Mouse (Mus musculus): ENCODE measurements at regions not wholly inside any gene's neighbourhood (a gene's known extent, or its start where the extent isn't known, plus 50 kb on each side); places are given as distances from the start of the nearest gene placed in this dataset.
A peak's percentile ranks its signal among the peaks of the same experiment; 100 is the strongest.
"Not testable (repeated sequence)": the region's sequence is repeated elsewhere in the genome, so short reads cannot be mapped to it uniquely, and the experiment has no call there.

DNA sequence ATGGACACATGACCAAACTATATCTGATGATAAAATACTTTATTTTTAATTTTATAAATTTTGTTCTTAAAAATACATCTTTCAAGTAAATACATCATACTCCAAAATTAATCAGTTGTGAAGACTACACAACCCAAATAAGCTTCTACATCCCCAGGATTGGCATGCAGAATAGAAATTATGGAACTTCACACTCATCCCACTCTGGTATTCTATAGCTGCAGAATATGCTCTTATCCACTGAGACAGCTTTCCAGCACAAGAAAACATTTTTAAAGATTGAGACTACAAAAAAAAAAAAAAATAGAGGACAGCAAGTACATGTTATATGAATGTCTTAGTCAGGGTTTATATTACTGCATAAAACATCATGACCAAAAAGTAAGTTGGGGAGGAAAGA is 94.4 kb downstream of the Gm11232 start:
- no peak for DNase-seq

DNA sequence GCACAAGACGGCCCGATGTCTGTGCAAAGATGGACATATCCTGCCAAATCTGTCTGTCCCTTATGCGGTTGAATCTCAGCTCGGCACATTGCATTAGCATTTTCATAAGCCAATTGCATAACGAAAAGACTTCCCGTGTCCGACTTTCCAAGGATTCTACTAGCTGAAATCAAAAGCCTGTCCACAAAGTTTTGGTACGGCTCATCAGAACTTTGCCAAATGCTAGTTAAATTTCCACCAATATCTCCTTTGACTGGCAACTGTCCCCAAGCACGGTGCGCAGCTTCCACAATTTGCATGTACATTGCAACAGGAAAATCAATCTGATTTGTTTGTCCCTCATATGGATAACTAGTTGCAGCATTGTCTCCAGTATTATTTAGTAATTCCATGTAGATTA is 117.2 kb downstream of the Gm11232 start:
- DNase-seq = no peak

DNA sequence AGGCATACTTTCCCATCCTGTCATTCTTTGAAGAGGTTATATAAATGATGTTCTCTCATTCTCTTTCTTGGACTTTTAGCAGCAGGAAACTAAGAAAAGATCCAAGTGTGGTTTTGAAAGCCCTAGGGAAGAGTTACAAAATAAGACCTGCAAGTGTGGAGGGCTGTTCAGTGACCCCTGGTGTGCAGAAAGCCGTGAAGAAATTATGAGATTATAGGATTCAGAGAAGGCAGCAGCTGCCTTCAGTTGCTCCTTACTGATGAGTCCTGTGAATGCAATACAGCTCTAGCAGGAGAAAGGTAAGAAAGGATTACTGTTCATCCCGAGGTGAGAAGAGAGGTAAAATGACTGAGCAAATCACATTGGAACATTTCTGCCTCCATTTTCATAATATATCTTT is 130.7 kb downstream of the Gm11232 start:
- no peak for DNase-seq

DNA sequence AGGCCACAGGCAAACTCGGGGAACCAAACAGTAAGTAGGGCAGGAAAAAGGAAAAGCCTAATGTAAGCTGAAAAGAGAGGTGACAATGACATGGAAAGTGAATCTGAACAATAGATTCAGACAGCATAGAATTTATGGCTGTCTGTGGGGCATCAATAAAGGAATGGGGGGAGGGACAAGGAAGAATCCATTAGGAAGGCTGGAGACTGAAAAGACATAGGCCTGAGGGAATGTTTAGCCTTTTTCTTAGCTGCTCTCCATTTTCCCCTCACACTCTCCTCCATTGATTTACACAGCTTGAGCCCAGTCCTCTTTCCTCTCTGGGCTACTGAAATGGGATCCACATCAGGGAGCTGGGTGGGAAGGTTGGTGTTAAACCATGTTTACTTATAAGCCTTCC is 131.1 kb downstream of the Gm11232 start:
- no peak for DNase-seq

DNA sequence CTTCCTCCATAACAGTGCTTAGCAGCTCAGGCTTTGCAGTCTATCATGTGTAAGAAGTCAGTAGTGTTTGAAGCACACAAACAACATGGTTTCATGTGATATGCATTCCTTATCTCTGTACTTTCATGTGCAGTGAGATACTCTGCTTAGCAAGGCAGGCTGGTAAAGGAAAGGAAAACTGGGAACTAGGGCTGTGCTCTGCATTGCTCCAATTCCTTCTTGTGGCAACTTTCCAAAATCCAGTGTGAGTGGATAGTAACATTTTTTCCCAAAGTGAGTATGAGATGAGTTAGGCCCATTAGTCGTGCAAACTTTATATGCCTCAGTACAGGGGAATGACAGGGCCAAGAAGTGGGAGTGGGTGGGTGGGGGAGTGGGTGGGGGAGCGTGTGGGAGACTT is 133.0 kb downstream of the Gm11232 start:
- DNase-seq = no peak

DNA sequence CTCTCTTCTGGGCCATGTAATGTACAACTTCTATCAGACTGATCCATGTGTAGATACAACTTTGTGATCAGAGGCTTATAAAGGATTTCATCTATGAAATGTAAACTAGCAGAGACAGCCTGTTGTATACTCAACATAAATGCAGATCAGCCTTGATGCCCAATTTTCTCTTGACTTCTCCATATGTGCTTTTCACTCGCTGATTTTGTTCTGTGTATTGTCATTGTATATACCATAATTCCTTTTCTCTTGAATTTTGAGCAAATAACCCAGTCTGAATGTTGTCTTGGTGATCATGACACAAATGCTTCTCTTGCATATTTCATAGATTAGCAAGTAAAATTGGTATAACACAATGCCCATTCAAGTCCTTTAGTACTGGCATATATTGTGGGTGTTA is 144.0 kb downstream of the Gm11232 start:
- no peak for DNase-seq

DNA sequence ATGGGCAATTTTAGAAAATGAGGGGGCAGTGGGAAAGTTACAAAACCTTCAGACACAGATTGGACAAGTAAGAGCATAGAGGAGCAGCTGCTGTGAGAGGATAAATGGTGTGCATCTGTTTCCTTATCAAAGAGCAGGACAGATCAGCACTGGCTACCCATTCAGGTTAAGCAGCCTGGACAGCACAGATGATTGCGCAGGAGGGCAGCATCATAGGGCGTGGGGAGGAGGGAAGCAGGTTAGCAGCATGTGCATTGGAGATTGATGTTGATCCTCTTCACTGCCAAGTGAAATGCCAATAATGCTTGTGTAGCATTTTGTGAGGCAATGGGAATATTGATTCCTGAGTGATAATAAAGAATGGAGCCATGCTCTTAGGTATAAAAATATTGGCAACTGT is 171.9 kb downstream of the Gm11232 start:
- no peak for DNase-seq

DNA sequence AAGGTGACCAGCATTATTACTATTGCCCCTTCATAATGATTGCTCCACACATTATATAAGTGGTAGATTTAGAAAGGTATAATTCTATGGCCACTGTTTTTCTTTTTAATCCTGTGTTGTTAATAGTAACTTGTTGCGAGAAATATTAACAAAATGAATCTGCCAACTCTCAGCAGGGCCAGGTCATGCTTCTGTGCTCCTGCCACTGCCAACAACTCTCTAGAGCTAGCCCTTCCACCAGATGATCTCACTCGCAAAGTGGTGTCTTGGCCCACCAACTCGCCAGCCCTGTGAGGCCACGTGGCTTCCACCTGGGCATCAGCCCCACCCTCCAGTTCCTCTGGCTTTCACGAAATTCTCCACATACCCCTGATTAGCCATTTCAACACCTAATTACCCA is 197.1 kb downstream of the Gm11232 start:
- DNase-seq = no peak

DNA sequence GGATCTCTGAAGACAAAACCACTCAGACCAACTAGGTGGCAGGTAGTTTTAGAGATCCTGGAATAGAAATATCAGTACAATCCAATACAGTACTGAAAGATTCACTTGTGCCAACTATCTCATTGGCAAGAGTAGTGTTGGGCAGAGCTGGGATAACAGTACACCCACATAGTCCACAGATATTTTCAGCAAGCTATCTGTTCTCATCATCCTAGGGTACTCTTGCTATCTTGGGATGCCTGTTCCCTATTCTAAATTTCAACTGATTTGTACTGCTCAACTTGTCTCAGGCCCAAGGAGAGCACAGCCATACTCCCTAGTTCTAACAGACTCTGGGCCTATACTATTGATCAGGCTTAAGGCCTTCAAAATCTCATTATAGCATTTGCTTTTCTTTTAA is 218.6 kb downstream of the Gm11232 start:
- no peak for DNase-seq

DNA sequence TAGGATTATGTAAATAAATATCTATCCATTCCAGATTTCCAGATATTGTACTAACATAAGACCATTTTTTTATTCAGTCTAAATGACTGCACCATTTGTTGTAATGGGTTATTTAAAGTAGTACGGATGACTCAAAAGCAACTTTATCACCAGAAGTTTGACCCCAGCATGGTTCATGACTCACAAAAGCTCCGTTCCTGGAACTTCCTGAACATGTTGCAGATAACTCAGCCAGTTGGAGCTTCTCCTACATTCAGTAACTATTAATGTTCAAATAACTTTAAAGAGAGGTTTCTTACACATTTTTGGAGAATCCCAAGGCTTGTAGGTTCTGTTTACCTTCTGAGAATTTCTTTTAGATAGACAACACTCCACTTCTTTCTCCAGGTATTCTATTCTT is 219.8 kb downstream of the Gm11232 start:
- DNase-seq = peak; percentile 4

DNA sequence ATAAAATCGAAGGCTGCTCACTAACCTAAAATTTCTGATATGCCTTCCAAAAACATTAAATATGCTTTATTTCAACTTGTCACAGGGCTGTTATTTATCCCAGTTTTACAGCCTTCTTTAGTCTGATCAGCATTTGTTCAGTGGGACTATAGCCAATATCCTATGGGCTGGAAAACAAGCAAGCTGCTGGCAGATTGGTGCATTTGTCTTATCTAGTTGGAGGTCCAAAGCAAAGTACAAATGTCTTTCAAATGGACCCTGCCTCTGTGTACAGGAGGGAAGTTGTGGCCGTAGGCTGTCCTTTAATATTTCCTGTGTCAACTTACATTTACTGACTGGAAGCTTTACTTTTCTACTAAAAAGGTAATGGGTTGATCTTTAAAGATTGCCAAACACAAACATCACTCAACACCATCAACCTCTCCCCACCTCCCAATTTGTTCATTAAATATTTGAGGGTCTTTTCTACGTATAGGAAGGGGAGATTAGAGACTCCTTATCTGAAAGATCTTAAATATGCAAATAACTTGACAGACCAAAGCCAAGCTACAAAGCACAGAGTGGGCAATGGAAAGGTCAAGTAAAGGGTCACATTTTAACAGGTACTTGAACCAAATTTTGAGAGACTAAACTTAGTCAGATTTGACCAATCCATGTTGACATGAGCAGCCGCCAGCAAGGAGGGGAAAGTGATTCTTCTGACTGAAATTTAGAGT is 233.4 kb downstream of the Gm11232 start:
- DNase-seq = no peak

DNA sequence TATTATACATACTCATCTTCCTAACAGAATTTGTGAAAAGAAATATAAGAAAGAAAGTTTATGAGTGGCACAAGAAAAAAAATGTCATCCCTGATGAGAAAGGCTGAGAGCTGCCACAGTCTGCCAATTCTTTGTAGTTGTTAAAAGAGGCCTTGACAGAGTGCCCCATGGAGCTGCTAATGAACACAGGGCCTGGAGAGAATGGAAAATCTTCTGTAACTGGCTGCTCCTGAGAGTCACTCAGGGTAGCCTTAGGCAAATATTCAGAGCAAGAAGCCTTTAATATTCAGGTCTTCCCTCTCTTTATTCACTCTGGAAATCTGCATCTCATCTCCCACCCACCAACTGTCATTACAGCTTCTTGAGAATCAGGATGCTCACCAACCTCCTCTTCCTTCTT is 237.0 kb downstream of the Gm11232 start:
- DNase-seq = no peak

DNA sequence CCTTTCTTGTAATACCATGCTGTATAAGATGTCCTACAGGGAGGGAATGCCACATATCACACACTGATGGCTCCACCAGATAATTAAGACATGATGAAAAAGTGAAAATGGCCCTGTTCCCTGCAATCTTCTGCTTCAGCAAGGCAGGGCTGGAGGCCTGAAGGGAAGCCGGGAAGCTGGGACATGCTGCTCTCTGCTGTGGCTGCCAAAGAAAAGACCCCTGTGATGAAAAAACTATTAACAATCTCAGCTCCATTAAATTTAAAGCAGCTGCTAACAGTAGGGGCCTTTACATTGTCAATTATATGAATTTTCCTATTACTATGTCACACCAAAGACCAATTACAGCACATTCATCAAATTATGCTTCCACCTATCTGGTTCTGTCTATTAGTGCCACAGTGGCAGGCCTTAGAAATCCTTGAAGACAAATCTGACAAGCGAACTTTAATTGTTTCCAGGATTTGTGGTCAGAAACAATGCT is 239.8 kb downstream of the Gm11232 start:
- no peak for DNase-seq

DNA sequence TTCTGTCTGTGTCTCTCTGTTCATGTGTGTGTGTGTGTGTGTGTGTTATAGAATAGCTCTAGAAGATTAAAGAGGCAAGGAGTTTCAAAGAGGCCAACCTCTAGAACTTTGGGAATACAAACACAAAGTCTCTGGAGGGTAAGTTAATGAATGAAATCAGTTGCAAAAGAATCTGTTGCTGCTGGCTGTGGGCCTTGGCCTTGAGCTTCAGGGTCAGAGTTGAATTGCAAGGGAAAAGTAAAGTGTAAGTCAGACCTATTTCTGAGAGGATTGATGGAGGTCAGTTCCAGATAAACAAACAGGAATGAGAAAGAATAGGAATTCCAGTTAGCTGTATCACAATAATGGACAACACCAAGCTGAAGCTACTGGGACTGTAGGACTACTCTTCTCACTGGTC is 250.9 kb downstream of the Gm11232 start:
- DNase-seq = peak; percentile 73

DNA sequence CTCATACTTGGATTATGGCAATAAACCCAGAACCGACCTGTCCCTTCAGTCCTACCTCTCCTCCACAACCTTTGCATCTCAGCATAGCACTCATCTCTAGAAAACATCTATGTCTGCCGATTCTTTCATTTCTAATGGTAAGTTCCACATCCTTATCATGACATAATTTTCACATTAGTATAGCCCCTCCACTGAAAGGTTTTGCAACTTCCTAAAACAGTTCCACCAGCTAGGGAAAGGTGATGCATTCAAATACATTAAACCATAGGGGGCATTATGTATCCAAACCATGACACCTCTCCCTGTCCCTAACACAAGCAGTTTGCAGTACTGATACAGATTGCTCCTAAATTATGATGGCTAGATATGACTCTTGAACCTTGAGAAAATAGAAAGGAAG is 268.0 kb downstream of the Gm11232 start:
- no peak for DNase-seq

DNA sequence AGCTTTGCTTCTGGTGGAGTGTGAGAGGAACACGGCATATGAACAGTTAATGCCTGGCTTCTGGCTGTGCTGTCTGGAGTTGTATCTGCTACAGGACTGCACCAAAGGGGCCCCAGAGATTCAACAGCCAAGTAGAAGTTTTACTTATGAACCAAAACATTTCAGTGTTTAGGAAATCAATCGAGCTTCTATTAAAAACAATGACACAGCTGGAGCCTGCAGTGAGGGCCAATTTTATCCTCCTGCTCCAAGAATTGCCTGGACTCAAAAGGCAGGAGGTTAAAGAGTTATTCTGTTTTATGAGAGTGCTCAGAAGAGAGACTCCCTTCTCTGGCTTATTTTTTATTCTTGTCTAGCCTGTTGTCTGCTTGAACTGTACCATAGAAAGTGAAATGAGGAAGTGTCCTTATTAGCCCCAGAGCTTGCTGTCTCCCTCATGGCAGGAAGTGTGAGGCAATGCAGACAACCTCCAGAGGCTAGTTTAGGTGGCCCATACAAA is 269.1 kb downstream of the Gm11232 start:
- no peak for DNase-seq

DNA sequence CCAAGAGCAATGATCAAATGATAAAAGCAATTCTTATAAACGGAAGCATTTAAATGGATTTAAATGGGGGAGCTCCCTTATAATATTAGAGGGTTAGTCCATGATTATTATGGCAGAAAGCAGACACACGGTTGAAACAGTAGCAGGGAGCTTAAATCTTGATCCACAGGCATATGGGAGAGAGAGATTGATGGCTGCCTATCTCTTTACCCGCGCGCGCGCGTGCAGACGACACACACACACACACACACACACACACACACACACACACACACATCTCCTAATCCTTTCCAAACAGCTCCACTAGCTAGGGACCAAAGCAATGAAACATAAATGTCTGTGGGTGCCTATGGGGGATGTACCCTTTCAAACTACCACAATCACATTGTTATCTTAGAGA is 269.7 kb downstream of the Gm11232 start:
- no peak for DNase-seq

DNA sequence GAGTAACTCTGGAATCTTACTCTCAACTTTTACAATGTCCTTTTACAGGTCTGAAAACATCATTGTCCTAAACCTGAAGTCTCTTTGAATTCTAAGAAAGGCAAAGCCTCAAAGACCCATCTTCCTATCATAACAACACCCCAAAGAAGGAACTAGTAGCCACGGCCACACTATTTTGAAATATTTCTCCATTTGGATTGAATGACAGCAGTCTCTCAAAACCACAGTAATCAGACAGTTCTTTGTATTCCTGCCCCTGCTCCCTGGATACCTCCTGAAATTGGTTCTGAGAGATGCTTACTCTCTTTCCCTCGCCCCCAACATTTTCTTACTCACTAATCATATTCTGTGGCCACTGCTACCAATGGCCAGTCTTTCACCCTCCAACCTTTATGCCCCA is 276.8 kb downstream of the Gm11232 start:
- no peak for DNase-seq

DNA sequence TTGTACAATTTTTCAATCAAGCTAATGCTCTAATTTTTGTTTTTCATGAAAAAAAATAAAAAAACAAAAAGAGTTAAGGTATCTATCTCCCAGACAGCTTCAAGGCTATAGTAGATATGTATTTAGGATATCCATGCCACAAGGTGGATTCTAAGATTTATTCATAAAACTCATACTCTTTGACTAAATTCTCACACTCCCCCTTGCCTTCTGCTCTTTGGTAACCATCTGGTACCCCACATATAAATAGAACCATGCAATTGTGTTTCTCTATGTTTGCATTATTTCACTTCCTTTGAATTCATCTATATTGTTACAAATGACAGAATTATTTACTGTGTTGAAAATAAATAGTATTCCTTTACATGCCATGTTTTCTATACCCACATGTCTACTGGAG is 287.2 kb downstream of the Gm11232 start:
- DNase-seq = no peak

DNA sequence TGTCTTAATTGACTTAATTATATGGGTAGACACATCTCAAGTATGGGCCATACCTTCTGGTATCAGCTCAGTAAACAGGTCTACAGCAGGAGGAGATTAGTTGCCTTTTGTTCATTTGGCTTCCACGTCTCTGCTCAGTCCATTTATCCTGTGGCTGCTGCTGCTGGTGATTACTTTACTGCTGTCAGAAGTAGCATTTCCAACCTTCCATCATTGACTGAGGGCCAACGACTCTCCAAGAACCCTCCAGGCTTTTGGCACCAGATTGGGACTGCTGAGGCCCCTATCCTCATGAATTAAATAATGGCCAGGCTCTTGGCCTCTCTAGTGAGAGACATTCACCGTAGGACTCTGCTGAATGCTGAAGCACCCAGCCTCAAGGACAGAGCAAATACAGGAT is 303.0 kb downstream of the Gm11232 start:
- DNase-seq = no peak

DNA sequence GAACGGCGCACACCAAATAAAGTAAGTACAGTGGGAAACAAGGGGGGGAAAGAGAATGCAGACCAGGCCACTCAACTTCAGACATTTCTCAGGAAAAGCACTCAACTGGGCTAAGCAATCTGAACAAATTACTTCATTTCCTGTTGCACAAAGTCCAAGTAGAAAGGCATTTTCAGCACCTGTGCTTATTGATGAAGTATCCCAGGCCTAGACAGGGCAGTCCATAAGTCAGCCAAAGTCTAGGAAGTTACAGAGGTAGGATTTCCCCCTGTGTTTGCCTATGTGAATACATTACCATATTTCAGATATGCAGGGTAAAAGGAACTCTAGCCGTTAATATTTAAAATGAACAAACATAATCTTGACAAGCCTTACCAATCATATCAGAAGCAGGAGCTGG is 304.3 kb downstream of the Gm11232 start:
- no peak for DNase-seq

DNA sequence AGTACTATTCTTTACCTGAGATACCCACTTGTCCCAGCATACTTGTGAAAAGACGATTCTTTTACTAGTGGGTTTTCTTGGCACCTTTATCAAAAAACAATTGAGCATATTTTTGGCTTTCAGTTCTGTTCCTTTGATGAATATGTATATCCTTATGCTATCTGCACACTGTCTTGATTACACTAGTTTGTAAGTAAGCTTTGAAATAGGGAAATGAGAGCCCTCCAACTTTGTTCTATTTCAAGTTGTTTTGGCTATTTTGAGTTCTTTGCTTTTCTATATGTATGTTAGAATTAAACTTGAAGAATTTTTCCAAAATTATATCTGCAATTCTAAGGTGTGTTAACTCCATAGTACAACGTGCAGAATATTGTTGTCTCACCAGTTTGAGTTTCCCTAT is 311.3 kb downstream of the Gm11232 start:
- no peak for DNase-seq

DNA sequence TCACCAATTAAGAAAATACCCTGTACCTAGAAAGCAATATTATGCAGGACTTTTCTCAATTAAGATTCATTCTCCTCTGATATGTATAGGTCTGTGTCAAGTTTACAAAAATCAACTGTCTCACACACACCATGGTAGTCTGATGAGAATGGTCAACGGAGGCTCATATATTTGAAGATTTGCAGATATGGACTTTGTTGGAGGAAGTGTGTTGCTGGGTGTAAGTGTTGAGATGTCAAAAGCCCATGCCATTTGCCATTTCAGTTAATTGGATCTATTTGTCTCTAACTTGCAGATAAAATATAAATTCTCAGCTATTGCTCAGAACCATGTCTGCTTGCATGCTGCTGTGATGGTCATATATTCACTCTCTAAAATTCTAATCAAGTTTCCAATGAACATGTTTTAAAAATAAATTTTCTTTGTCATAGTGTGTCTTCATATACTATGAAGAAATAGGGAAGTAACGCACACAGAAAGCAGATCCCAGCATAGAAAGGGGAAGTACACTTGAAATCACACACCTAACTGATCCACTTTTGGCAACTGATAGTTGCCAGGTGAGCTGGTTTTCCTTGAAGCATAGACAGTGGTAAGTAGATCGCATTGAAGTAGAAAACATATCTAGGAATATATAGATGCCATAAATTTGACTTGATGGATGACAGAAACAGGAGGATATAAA is 326.4 kb downstream of the Gm11232 start:
- DNase-seq = no peak

DNA sequence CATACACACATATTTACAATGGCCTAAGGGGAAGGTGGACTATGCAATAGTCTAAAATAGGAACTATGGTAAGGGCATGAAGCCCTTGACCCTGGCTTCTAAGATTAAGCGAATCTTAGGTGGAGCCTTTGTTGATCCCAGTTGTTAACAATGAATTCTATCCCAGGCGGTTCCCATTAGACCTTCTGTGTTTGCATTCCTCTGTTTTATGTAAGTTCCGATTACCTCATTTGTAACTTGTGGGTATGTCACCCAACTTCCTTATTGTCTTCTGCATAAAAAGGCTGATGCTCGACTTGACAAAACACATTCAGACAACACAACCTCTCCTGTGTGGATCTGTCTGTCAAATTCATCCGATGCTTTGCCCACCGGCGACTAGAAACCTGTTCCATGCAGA is 335.6 kb downstream of the Gm11232 start:
- DNase-seq = not testable (repeated sequence)

Data from adrenal gland, postnatal 14 days (tissue).